In genomic region chr13:48922712-48923111, GRCm38 (mm10) we compare ENCODE assay signal across 17 mouse cellular contexts.
"Had no signal": no experiment of that assay in that cellular context is flagged by ENCODE, and none has a peak within 500 bp of the region (broad histone marks: within the 10 kb centered on the region; RNA-seq: fewer than 3 reads in every experiment).

No protein-coding gene starts in this region.

- H3K4me3 ChIP-seq: lung, embryonic 15.5 days; megakaryocyte, embryonic 14.5 days; midbrain, embryonic 13.5 days; midbrain, embryonic 15.5 days; neural tube, embryonic 12.5 days; stomach, embryonic 15.5 days had no signal

- ATAC-seq: lung, postnatal 0 days; midbrain, embryonic 13.5 days; midbrain, embryonic 15.5 days had no signal

- H3K27ac ChIP-seq: lung, embryonic 15.5 days; macrophage; midbrain, embryonic 13.5 days; midbrain, embryonic 15.5 days; neural tube, embryonic 12.5 days; stomach, embryonic 15.5 days; stomach, postnatal 0 days had no signal

- H3K9me3 ChIP-seq: lung, embryonic 15.5 days; megakaryocyte, embryonic 14.5 days; midbrain, embryonic 13.5 days; midbrain, embryonic 15.5 days; neural tube, embryonic 12.5 days; stomach, embryonic 15.5 days had no signal

- H3K27me3 ChIP-seq: lung, embryonic 15.5 days; megakaryocyte, embryonic 14.5 days; midbrain, embryonic 13.5 days; midbrain, embryonic 15.5 days; neural tube, embryonic 12.5 days; stomach, embryonic 15.5 days had no signal

- DNase-seq: lung, adult 2 months; lung, postnatal 14 days; lung, postnatal 36 days; right cerebral cortex, postnatal 14 days; thymus, adult 2 months; thymus, postnatal 25 days; thymus, postnatal 4 days had no signal

- H3K4me2 ChIP-seq: lung, embryonic 15.5 days; midbrain, embryonic 11.5 days; midbrain, embryonic 13.5 days; midbrain, embryonic 15.5 days; neural tube, embryonic 12.5 days; stomach, embryonic 15.5 days had no signal

- H3K4me1 ChIP-seq: lung, embryonic 15.5 days; midbrain, embryonic 13.5 days; midbrain, embryonic 15.5 days; neural tube, embryonic 12.5 days; stomach, embryonic 15.5 days had no signal

- H3K9ac ChIP-seq: lung, embryonic 15.5 days; midbrain, embryonic 13.5 days; midbrain, embryonic 15.5 days; neural tube, embryonic 12.5 days; stomach, embryonic 15.5 days had no signal
